In genomic region chr13:29195722-29196121, GRCm38 (mm10) we compare ENCODE assay signal across 17 mouse cellular contexts.
DNase-seq lines count a peak whose midpoint lies in the region; ATAC-seq and TF ChIP-seq lines count a peak whose summit lies in the region.
"Had no signal": no experiment of that assay in that cellular context is flagged by ENCODE, and none has a peak within 500 bp of the region (broad histone marks: within the 10 kb centered on the region; RNA-seq: fewer than 3 reads in every experiment).

No protein-coding gene starts in this region.

- H3K4me3 ChIP-seq in neural tube, embryonic 13.5 days = no peak overlapping the region
- H3K4me3 ChIP-seq in forebrain, postnatal 0 days (ENCODE audit: low read depth, low read length) = no peak overlapping the region
- H3K4me3 ChIP-seq in midbrain, embryonic 12.5 days = no peak overlapping the region
- H3K4me3 ChIP-seq: left cerebral cortex, adult 2 months; limb, embryonic 12.5 days had no signal

- peaks cover 28% of the 10 kb centered on the region for H3K4me1 ChIP-seq in neural tube, embryonic 13.5 days (replicated peaks)
- peaks cover 12% of the 10 kb centered on the region for H3K4me1 ChIP-seq in forebrain, postnatal 0 days (ENCODE audit: insufficient read depth)
- peaks cover 30% of the 10 kb centered on the region for H3K4me1 ChIP-seq in midbrain, embryonic 12.5 days

- H3K36me3 ChIP-seq in neural tube, embryonic 13.5 days = no peaks in the 10 kb centered on the region
- H3K36me3 ChIP-seq in forebrain, postnatal 0 days (ENCODE audit: insufficient read depth) = no peaks in the 10 kb centered on the region
- H3K36me3 ChIP-seq in midbrain, embryonic 12.5 days = no peaks in the 10 kb centered on the region
- H3K36me3 ChIP-seq: limb, embryonic 12.5 days had no signal

- WGBS in neural tube, embryonic 13.5 days = 31% methylated on average over 4 of the region's 4 CpGs
- 18% methylated on average over 4 of the region's 4 CpGs for WGBS in forebrain, postnatal 0 days
- WGBS in midbrain, embryonic 12.5 days = 40% methylated on average over 4 of the region's 4 CpGs

- ATAC-seq in neural tube, embryonic 13.5 days (ENCODE audit: low read depth) = peak; percentile 68
- peak; percentile 72 for ATAC-seq in forebrain, postnatal 0 days
- peak; percentile 82 for ATAC-seq in midbrain, embryonic 12.5 days (ENCODE audit: low FRiP score, low read depth)
- ATAC-seq: activated CD4-positive, CD25-positive, alpha-beta regulatory T cell, adult 4 months; Patski had no signal

- no peak overlapping the region for H3K9ac ChIP-seq in neural tube, embryonic 13.5 days
- no peak overlapping the region for H3K9ac ChIP-seq in forebrain, postnatal 0 days
- H3K9ac ChIP-seq in midbrain, embryonic 12.5 days (replicated peaks) = no peak overlapping the region
- H3K9ac ChIP-seq: limb, embryonic 12.5 days; liver, embryonic 14.5 days had no signal

- H3K27me3 ChIP-seq in neural tube, embryonic 13.5 days = no peaks in the 10 kb centered on the region
- no peaks in the 10 kb centered on the region for H3K27me3 ChIP-seq in forebrain, postnatal 0 days (ENCODE audit: insufficient read depth, low read length)
- H3K27me3 ChIP-seq in midbrain, embryonic 12.5 days = no peaks in the 10 kb centered on the region
- H3K27me3 ChIP-seq: limb, embryonic 12.5 days; Patski had no signal

- H3K4me2 ChIP-seq in neural tube, embryonic 13.5 days = no peak overlapping the region
- no peak overlapping the region for H3K4me2 ChIP-seq in forebrain, postnatal 0 days (ENCODE audit: low read depth)
- no peak overlapping the region for H3K4me2 ChIP-seq in midbrain, embryonic 12.5 days (replicated peaks)
- H3K4me2 ChIP-seq: limb, embryonic 12.5 days had no signal

- H3K9me3 ChIP-seq in neural tube, embryonic 13.5 days = no peaks in the 10 kb centered on the region
- no peaks in the 10 kb centered on the region for H3K9me3 ChIP-seq in forebrain, postnatal 0 days (ENCODE audit: low read length)
- H3K9me3 ChIP-seq in midbrain, embryonic 12.5 days = no peaks in the 10 kb centered on the region
- H3K9me3 ChIP-seq: limb, embryonic 12.5 days had no signal

- DNase-seq in neural tube, embryonic 10.5 days (ENCODE audit: extremely low spot score, low spot score) = no peak
- DNase-seq in forebrain, postnatal 0 days = peak; percentile 52
- peak; percentile 91 for DNase-seq in retina, postnatal 1 day
- DNase-seq in gastrocnemius, adult 8-10 months (ENCODE audit: low spot score in 2 of 2) = no peak
- no peak for DNase-seq in kidney, postnatal 25 days
- DNase-seq: adrenal gland, postnatal 25 days; cerebellum, adult 2 months; gastrocnemius, postnatal 14 days; kidney, adult 9 months; right cerebral cortex, postnatal 14 days had no signal

- TF ChIP-seq CTCF in forebrain, postnatal 0 days (IDR thresholded peaks at IDR 0.05; ENCODE audit: low read depth) = no peak

- peak overlapping the region; percentile 75 for H3K27ac ChIP-seq in neural tube, embryonic 13.5 days (replicated peaks)
- peak overlapping the region; percentile 46; the same call in 1 of the 2 replicates for H3K27ac ChIP-seq in forebrain, postnatal 0 days (ENCODE audit: low read depth, low read length)
- H3K27ac ChIP-seq in midbrain, embryonic 12.5 days (replicated peaks) = peak overlapping the region; percentile 77
- H3K27ac ChIP-seq: left cerebral cortex, adult 2 months; liver, embryonic 14.5 days had no signal

Comparison
In these comparisons a context has a peak if more than half of its experiments do, and no peak if none do; other contexts are left out.
1. DNase-seq: peak in forebrain, postnatal 0 days (single experiment) and retina, postnatal 1 day (single experiment); none in neural tube, embryonic 10.5 days (single experiment), gastrocnemius, adult 8-10 months (0 of 2) and kidney, postnatal 25 days (0 of 2).
2. Peak in every context shown above with its lines, with median percentiles within 50 percentile points of each other: ATAC-seq and H3K27ac ChIP-seq.